Mouse (Mus musculus): ENCODE measurements around the gene Gm45062. TPM values are rescaled to one million over a fixed set of nuclear protein-coding genes. Genes with fewer than 3 reads are reported as not detected.
A peak's percentile ranks its signal among the peaks of the same experiment; 100 is the strongest.

Gene Gm45062
- polyA plus RNA-seq, 1 experiment from 2014 or later, result 14.5 TPM

GRCm38 (mm10) chr6:8503953-8504352 is 244.7 kb downstream of the Gm45062 start:
- no peaks in the 10 kb centered on the region for H3K36me3 ChIP-seq (ENCODE audit: control insufficient read depth, insufficient read depth, low read length)
- no peak overlapping the region for H3K27ac ChIP-seq (ENCODE audit: low read depth, low read length)
- H3K9me3 ChIP-seq (ENCODE audit: control insufficient read depth, low read length), result no peaks in the 10 kb centered on the region
- DNase-seq (ENCODE audit: low spot score) (no peak), ATAC-seq (ENCODE audit: low FRiP score) (no peak)
- H3K4me1 ChIP-seq (replicated peaks; ENCODE audit: control insufficient read depth, insufficient read depth, low read length), result no peaks in the 10 kb centered on the region
- no peak overlapping the region for H3K9ac ChIP-seq (ENCODE audit: low read depth, low read length)
- no peak overlapping the region for H3K4me3 ChIP-seq (ENCODE audit: low read depth, low read length)
- no peak overlapping the region for H3K4me2 ChIP-seq (replicated peaks; ENCODE audit: low read depth, low read length)
- no peaks in the 10 kb centered on the region for H3K27me3 ChIP-seq (ENCODE audit: control insufficient read depth, insufficient read depth, low read length)
- WGBS, result 58% methylated on average over 3 of the region's 3 CpGs

GRCm38 (mm10) chr6:8504521-8505228 is 245.4 kb downstream of the Gm45062 start:
- ATAC-seq (ENCODE audit: low FRiP score) (no peak), DNase-seq (ENCODE audit: low spot score) (no peak)
- Histone ChIP-seq H3K4me1 (replicated peaks; ENCODE audit: control insufficient read depth, insufficient read depth, low read length) (no peaks in the 10 kb centered on the region), H3K4me3 (ENCODE audit: low read depth, low read length) (no peak overlapping the region), H3K27ac (ENCODE audit: low read depth, low read length) (no peak overlapping the region), H3K4me2 (replicated peaks; ENCODE audit: low read depth, low read length) (no peak overlapping the region), H3K27me3 (ENCODE audit: control insufficient read depth, insufficient read depth, low read length) (no peaks in the 10 kb centered on the region), H3K9ac (ENCODE audit: low read depth, low read length) (no peak overlapping the region), H3K36me3 (ENCODE audit: control insufficient read depth, insufficient read depth, low read length) (no peaks in the 10 kb centered on the region), H3K9me3 (ENCODE audit: control insufficient read depth, low read length) (no peaks in the 10 kb centered on the region)
- 89% methylated on average over 6 of the region's 6 CpGs for WGBS

- Histone ChIP-seq H3K9ac (ENCODE audit: low read depth, low read length) (no peak overlapping the region), H3K4me1 (replicated peaks; ENCODE audit: control insufficient read depth, insufficient read depth, low read length) (no peaks in the 10 kb centered on the region)
- no peak for DNase-seq (ENCODE audit: low spot score)
These were observed 247.4 kb downstream of the Gm45062 start for GRCm38 (mm10) chr6:8506631-8507030.

GRCm38 (mm10) chr6:8508883-8509536 is 249.8 kb downstream of the Gm45062 start:
- Histone ChIP-seq H3K27me3 (ENCODE audit: control insufficient read depth, insufficient read depth, low read length) (no peaks in the 10 kb centered on the region), H3K4me1 (replicated peaks; ENCODE audit: control insufficient read depth, insufficient read depth, low read length) (no peaks in the 10 kb centered on the region), H3K36me3 (ENCODE audit: control insufficient read depth, insufficient read depth, low read length) (no peaks in the 10 kb centered on the region), H3K27ac (ENCODE audit: low read depth, low read length) (peak overlapping the region; percentile 99), H3K9me3 (ENCODE audit: control insufficient read depth, low read length) (no peaks in the 10 kb centered on the region), H3K4me2 (replicated peaks; ENCODE audit: low read depth, low read length) (peak overlapping the region; percentile 72), H3K9ac (ENCODE audit: low read depth, low read length) (peak overlapping the region; percentile 93), H3K4me3 (ENCODE audit: low read depth, low read length) (peak overlapping the region; percentile 84)
- under 1% methylated on average over 40 of the region's 56 CpGs for WGBS
- DNase-seq (ENCODE audit: low spot score) (peak; percentile 98), ATAC-seq (ENCODE audit: low FRiP score) (peak; percentile 98)

More at GRCm38 (mm10) chr6:8506631-8507030, 247.4 kb downstream of the Gm45062 start:
- Histone ChIP-seq H3K4me2 (replicated peaks; ENCODE audit: low read depth, low read length) (no peak overlapping the region), H3K36me3 (ENCODE audit: control insufficient read depth, insufficient read depth, low read length) (no peaks in the 10 kb centered on the region), H3K4me3 (ENCODE audit: low read depth, low read length) (no peak overlapping the region), H3K9me3 (ENCODE audit: control insufficient read depth, low read length) (no peaks in the 10 kb centered on the region), H3K27me3 (ENCODE audit: control insufficient read depth, insufficient read depth, low read length) (no peaks in the 10 kb centered on the region), H3K27ac (ENCODE audit: low read depth, low read length) (no peak overlapping the region)
- ATAC-seq (ENCODE audit: low FRiP score), result no peak

- WGBS, result 0% methylated on average over 16 of the region's 69 CpGs
- no peaks in the 10 kb centered on the region for H3K36me3 ChIP-seq (ENCODE audit: control insufficient read depth, insufficient read depth, low read length)
- H3K4me1 ChIP-seq (replicated peaks; ENCODE audit: control insufficient read depth, insufficient read depth, low read length), result no peaks in the 10 kb centered on the region
- no peaks in the 10 kb centered on the region for H3K9me3 ChIP-seq (ENCODE audit: control insufficient read depth, low read length)
- ATAC-seq (ENCODE audit: low FRiP score) (peak; percentile 88), DNase-seq (ENCODE audit: low spot score) (peak; percentile 82)
- peak within 1 kb of the TSS; percentile 99 for H3K27ac ChIP-seq (ENCODE audit: low read depth, low read length)
- peak within 1 kb of the TSS; percentile 72 for H3K4me2 ChIP-seq (replicated peaks; ENCODE audit: low read depth, low read length)
- H3K27me3 ChIP-seq (ENCODE audit: control insufficient read depth, insufficient read depth, low read length), result no peaks in the 10 kb centered on the region
- H3K4me3 ChIP-seq (ENCODE audit: low read depth, low read length), result peak within 1 kb of the TSS; percentile 84
- H3K9ac ChIP-seq (ENCODE audit: low read depth, low read length), result peak within 1 kb of the TSS; percentile 93
These were observed 250.3 kb downstream of the Gm45062 start, which contains the start of gene Glcci1 for GRCm38 (mm10) chr6:8509551-8509950. Gene Glcci1, plus strand, starts transcription at chr6:8509600.

- peak; percentile 62 for DNase-seq (ENCODE audit: low spot score)
- WGBS, result under 1% methylated on average over 37 of the region's 73 CpGs
- Histone ChIP-seq H3K4me2 (replicated peaks; ENCODE audit: low read depth, low read length) (peak overlapping the region; percentile 72), H3K27me3 (ENCODE audit: control insufficient read depth, insufficient read depth, low read length) (no peaks in the 10 kb centered on the region), H3K9me3 (ENCODE audit: control insufficient read depth, low read length) (no peaks in the 10 kb centered on the region), H3K36me3 (ENCODE audit: control insufficient read depth, insufficient read depth, low read length) (no peaks in the 10 kb centered on the region), H3K4me1 (replicated peaks; ENCODE audit: control insufficient read depth, insufficient read depth, low read length) (no peaks in the 10 kb centered on the region), H3K4me3 (ENCODE audit: low read depth, low read length) (peak overlapping the region; percentile 84), H3K27ac (ENCODE audit: low read depth, low read length) (peak overlapping the region; percentile 99), H3K9ac (ENCODE audit: low read depth, low read length) (peak overlapping the region; percentile 93)
- ATAC-seq (ENCODE audit: low FRiP score), result no peak
These were observed 251.0 kb downstream of the Gm45062 start for GRCm38 (mm10) chr6:8509961-8510863.

- H3K36me3 ChIP-seq (ENCODE audit: control insufficient read depth, insufficient read depth, low read length), result no peaks in the 10 kb centered on the region
- H3K9me3 ChIP-seq (ENCODE audit: control insufficient read depth, low read length), result no peaks in the 10 kb centered on the region
- no peaks in the 10 kb centered on the region for H3K4me1 ChIP-seq (replicated peaks; ENCODE audit: control insufficient read depth, insufficient read depth, low read length)
- ATAC-seq (ENCODE audit: low FRiP score), result no peak
- 10% methylated on average over 7 of the region's 7 CpGs for WGBS
- peak overlapping the region; percentile 93 for H3K9ac ChIP-seq (ENCODE audit: low read depth, low read length)
- peak overlapping the region; percentile 84 for H3K4me3 ChIP-seq (ENCODE audit: low read depth, low read length)
- H3K27ac ChIP-seq (ENCODE audit: low read depth, low read length), result no peak overlapping the region
- H3K4me2 ChIP-seq (replicated peaks; ENCODE audit: low read depth, low read length), result peak overlapping the region; percentile 72
- DNase-seq (ENCODE audit: low spot score), result no peak
- H3K27me3 ChIP-seq (ENCODE audit: control insufficient read depth, insufficient read depth, low read length), result no peaks in the 10 kb centered on the region
These were observed 251.7 kb downstream of the Gm45062 start for GRCm38 (mm10) chr6:8510864-8511428.

- Histone ChIP-seq H3K36me3 (ENCODE audit: control insufficient read depth, insufficient read depth, low read length) (no peaks in the 10 kb centered on the region), H3K9ac (ENCODE audit: low read depth, low read length) (peak overlapping the region; percentile 93)
These were observed 252.2 kb downstream of the Gm45062 start for GRCm38 (mm10) chr6:8511447-8511846.

More at GRCm38 (mm10) chr6:8511447-8511846, 252.2 kb downstream of the Gm45062 start:
- Histone ChIP-seq H3K4me2 (replicated peaks; ENCODE audit: low read depth, low read length) (peak overlapping the region; percentile 72), H3K4me3 (ENCODE audit: low read depth, low read length) (peak overlapping the region; percentile 84), H3K27ac (ENCODE audit: low read depth, low read length) (no peak overlapping the region), H3K9me3 (ENCODE audit: control insufficient read depth, low read length) (no peaks in the 10 kb centered on the region), H3K4me1 (replicated peaks; ENCODE audit: control insufficient read depth, insufficient read depth, low read length) (no peaks in the 10 kb centered on the region), H3K27me3 (ENCODE audit: control insufficient read depth, insufficient read depth, low read length) (no peaks in the 10 kb centered on the region)
- ATAC-seq (ENCODE audit: low FRiP score), result no peak
- DNase-seq (ENCODE audit: low spot score), result peak; percentile 34
- 13% methylated on average over 3 of the region's 3 CpGs for WGBS

Data from hindbrain, embryonic 11.5 days (tissue).